Mouse (Mus musculus): ENCODE measurements at regions not wholly inside any gene's neighbourhood (a gene's known extent, or its start where the extent isn't known, plus 50 kb on each side); places are given as distances from the start of the nearest gene placed in this dataset.

DNA sequence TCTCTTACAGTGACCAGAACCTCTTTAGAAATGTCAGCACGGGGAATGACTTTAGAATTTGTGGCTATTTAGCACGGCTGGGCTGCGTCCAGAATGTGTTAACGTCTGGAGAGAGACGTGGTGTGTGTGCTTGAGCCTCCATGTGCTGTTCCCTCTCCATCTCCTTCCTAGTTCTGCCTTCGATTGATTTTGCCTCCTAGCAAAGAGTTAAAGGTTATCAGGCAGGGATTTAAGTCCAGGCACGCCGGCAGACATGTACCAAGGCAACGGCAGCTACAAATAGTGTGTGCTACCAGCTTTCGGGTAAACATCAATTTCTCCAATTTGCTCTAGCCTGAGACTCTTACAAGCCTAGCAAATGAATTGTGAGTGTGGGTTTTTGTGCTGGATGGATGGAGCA lies 285.7 kb downstream of the Icos start:
- DNase-seq (ENCODE audit: low spot score in 2 of 2) = no peak

DNA sequence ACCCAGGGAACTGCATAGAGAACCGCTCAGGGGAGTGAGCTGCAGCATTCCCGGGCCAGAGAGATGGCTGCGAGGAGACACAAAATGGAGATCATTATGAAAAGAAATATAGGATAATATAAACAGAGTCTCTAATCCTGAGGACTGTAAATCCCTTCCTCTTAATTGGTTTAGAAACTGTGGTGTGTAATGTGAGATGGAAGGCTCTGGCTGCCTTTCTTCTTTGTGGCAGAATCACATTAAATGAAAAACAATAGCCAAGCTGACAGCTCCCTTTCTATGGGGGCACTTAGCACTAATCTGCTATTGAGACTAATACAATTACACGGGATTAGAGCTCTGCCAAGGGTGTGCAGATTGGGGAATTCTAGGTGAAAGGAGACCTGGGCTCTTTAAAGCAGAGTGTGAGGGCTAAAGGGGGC lies 288.0 kb downstream of the Icos start:
- DNase-seq (ENCODE audit: low spot score in 2 of 2) = no peak

DNA sequence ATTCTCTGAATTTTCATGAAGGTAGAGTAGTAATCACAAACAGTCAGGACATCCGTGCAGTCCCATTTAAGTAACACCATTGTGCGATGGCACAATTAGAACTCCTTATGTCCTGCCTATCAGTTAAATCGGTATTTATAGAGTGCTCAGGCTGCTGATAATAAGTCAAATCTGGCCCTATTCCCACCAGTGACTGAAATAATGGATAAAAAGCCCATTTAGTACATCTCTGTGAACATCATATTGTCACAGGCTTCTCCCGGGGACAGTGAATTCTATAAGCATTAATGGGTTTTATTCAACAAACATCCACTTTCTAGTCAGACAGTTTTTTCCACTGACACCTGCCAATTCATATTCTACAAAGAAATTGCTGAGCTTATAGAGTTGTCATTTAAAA lies 296.1 kb downstream of the Icos start:
- DNase-seq (ENCODE audit: low spot score in 2 of 2) = no peak

DNA sequence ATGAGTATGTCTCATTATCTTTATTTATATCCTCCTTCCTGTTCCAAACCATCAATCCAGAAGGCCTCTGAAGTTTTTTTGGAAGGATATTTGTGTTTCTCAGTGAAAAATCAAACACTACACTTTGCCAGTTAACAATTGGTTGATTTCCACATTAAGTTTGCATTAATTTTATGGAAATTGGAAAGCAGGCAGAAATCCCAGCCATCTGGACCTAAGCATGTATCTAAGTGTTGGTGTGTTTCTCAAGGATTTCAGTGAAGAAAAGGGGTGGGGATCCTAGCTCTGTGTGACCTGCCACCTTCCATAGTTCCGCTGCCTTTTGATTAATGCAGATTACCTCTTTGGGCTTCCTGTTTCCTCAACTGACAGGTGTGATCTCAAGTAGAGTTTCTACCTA lies 296.5 kb downstream of the Icos start:
- no peak for DNase-seq (ENCODE audit: low spot score in 2 of 2)

DNA sequence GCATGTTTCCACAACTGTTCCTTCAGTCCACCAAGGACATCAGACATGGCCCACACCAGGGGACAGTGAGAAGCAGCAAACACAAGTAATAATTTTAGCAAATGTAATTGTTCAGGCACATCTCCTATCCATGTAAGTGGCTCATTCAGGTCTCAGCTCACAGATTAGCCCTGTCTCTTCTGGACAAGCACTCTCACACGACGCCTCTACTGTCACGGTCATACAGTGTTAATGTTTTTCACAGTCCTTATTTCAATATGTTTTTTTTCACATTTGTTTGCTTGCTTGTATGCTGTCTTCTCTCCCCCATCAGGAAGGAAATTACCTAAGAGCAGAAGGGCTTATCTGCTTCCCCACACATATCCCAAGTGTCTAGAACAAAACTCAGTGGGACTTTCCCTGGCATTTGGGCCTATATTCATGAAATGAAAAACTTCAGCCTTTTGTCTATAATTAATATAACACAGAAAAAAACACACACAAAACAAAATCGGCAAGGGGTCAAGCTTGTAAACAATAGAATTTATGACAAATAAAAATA lies 299.5 kb downstream of the Icos start:
- no peak for DNase-seq (ENCODE audit: low spot score in 2 of 2)

DNA sequence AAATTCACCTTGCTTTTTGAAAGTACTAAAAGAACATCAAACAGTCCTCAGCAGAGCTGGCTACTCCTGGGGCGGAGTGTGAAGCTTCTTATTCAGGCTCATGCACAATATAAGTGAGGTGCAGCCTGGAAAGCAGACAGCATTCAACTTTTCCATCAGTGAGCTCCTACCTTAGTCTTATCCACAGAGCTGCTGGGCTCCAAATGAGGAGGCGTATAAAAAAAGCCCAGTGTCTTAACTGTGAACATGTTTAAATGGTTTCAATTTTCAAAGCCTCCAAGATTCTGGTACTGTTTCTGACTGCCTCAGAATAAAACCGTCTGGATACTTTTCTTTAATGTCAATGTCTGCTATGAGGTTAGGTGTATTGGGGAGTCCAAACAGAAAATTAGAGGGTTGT lies 310.5 kb downstream of the Icos start:
- no peak for DNase-seq (ENCODE audit: low spot score in 2 of 2)

DNA sequence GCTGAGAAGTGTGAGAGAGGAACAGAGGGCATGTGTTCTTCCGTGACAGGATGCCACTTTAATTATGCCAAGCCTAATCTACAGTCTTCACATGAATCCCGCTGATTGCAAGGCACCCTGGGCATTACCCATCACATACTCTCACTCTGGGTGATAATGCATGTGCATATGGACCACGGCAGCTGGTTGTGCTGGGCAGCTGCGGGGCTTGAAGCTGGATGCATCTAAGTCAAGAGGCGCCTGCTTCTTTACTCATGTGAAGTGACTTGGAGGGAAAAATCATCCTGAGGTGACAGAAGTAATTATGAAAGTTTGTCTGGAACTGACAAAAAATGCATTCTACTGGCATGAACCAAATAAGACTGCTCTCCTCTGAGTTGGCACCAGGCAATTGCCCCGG lies 311.2 kb downstream of the Icos start:
- no peak for DNase-seq (ENCODE audit: low spot score in 2 of 2)

DNA sequence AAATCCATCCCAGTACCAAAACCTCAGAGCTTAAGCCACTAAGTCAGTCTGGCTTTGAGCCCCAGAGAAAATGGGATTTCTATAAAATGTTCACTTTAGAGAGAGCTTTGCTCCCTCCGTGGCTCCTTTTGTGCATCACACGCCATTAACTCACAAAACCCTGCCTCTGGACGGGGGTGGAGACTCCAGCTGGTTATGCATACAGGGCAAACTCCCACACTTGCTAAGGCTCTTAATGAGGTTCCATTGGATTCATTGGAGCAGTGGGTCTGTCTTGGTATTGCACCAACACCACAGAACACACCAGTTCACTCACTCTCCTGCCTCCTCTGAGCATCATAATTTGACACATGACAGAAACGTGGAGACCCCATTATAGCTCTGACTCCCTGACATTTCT lies 311.8 kb downstream of the Icos start:
- no peak for DNase-seq (ENCODE audit: low spot score in 2 of 2)

DNA sequence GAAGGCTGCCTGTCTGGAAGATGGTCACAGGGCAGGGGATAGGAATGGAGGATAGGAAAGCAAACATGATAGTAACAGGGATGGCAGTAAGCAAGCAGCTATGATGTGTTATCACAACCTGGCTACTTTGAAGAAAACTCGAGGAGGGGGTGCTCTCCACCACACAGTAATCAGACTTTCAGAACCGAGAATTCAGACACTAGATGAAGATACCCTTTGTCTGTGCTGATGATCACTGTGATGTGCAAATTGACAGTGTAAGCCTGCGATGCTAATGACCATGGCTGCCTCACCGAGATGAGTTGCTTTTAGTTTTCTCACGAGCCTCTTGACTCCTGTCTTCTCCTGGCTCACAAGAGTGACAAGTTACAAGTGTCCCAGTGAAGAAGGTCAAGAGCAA lies 315.4 kb downstream of the Icos start:
- no peak for DNase-seq (ENCODE audit: low spot score in 2 of 2)

DNA sequence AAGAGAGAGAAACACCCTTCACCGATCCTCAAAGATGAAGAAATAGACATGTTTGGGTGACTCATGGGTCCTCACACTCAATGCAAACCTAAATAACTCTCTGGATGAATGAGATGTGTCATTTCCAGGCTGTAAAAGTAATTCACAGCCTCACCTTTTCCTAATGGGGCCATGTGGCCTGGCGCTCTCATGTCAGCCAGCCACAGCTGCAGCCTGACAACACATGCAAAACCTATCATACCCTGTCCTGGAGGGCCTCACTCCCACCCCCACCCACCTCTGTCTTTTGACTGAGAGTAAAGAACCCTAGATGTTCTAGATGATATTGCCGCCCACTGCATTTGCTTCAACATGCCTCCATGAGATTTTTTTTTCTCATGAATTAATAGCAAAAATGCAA lies 317.5 kb downstream of the Icos start:
- no peak for DNase-seq (ENCODE audit: low spot score in 2 of 2)

DNA sequence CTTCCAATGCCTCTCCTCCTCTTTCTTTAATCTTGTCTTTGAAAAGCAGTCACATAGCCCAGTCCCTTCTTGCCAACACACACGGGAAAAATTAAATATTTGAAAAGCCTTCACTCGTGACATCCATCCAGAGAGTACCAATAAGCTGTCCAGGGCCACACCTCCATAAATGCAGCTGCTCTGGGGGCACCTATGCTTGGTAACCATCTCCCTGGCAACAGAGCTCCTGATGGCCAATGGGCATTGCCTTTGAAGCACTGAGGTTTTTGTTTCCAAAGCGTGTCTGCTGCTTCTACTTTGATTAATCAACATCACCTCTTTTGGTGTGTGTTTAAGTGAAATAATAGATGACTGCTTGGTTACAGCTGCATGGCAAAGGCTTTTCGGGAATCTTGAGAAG lies 319.1 kb downstream of the Icos start:
- no peak for DNase-seq (ENCODE audit: low spot score in 2 of 2)

DNA sequence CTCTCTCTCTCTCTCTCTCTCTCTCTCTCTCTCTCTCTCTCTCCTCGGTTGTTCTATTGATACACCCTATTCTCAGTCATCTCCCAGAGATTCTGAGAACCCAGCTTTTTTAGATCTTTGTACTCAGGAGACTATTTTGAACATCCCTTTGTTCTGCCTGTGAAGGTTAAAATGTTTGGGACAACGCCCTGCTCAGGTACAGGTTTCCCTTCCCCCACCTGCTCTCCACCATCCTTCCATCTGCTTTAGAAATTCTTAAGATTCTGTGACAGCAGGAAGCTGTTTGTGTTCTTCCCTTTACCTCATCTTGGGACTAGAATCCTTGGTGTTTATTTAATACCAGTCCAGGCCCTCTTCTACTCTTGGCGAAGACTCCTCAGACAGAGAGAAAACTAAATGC lies 319.6 kb downstream of the Icos start:
- DNase-seq (ENCODE audit: low spot score in 2 of 2) = no peak

DNA sequence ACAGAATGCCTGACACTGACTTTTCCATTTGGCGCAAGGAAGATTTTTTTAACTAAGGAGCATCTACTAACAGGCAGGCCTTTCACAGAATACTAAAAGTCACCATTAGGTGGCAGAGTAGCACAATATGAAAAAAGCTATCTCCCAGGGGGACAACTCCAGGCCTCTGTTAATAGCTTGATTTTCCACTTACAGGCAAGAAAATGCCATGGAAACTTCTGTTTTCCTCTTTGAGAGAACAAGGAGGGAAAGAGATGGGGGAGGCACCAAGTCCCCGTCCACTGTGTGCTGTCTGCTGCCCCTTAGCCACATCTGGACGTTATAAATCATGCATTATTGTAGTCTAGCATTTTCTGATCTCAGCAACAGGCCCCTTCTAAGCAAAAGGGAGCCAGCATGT lies 320.3 kb downstream of the Icos start:
- no peak for DNase-seq (ENCODE audit: low spot score in 2 of 2)

DNA sequence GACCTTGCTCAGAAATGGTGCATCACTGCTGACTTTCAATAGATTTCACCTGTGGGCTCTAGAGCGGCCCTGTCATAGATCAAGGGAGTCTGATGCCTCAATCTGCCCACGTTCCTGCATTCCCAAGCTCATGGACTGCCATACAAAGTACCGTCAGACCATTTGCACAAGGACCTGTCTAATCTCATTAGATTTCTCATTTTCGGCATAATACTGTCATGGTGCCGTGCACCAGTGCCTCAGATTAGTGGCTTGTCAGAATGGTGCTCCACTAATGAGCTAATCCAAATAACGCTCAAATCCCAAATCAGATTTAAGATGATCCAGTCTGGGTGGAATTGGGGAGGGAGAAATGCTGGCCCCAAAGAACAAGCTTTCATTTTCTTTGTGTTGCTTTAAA lies 321.1 kb downstream of the Icos start:
- no peak for DNase-seq (ENCODE audit: low spot score in 2 of 2)

DNA sequence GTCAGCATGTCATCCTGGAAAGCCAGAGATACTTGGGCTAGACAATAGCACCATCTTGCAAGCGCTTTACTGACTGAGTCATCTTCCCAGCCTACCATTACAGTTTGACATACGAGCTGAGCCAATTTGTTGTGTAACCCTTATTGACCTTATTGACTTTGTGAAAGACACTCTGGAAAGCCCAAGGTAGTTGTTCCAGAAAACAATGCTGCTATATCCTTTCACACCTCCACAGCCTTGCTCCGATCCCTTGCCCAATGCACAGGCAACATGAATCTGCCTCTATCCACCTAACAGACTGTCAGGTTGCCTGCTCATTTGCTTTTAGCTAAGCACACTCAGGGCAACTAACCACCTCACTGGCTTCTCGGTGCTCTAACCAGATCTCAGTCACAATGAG lies 322.8 kb downstream of the Icos start:
- DNase-seq (ENCODE audit: low spot score in 2 of 2) = no peak

DNA sequence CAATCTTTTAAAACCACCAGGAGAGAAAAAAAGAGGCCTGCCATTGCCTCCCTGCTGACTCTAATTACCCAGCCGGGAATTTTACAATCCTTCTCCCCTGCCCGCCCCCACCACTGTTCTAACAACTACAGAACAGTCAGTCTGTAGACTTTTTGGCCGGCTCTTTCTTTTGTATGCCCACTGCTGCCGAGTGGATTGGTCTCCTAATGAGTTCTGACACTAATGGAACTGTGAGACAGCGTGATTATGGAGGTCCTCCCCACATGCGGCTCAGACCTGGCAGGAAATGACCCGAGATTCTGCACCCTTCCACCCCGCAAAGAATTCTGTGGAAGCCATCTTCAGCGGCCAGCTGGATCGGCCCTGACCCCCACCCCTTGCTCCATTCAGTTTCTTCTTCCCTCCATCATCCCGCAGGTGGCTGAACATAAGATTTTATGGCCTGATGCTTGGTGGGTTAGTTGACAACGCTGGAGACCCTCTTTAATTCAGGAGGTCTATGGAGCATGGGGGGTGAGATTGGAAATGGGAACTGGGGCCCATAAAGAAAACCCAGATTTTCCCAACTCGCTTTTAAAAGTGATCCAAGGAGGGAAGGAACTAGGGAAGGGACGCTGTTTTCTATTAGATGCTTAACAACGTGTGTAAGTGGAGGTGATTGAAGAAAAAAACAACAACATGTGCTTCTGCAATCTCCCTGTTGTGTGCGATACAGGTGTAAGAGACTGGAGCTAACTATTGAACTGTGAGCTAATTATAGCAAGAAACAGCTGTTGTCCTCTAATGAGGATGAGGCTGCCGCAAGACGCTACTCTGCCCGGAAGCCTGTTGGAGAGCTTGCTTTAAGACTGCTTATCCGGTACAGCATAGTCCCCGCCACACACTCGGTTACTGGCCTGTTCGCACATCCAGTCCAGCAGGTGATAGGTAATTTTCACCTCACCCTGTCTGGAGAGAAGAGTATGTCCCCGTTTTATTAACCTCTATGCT lies 323.6 kb downstream of the Icos start:
- DNase-seq (ENCODE audit: low spot score in 2 of 2) = no peak

DNA sequence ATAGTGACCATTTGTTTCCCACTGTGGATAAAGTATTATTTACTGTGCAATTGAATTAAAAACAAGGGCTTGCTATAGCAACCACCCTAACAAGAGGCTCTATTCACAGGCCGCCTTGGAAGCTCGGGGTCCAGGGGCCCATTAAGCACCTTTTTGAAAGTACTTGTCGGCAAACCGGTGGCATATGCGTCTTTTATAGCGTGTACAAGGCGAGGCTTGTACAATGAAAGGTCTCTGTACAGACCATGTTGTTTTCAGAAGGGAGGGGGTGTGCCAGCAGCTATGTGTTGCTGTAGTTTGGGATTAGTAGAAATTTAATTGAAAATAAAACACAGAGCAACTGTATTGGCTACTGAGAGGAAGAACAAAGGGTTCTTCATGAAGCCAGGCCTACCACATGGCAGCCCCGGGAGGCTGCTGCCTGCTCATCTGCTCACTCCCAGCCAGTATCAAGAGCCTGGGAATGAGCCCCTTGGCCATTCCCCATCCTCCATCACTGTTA lies 324.9 kb downstream of the Icos start:
- DNase-seq (ENCODE audit: low spot score in 2 of 2) = no peak

DNA sequence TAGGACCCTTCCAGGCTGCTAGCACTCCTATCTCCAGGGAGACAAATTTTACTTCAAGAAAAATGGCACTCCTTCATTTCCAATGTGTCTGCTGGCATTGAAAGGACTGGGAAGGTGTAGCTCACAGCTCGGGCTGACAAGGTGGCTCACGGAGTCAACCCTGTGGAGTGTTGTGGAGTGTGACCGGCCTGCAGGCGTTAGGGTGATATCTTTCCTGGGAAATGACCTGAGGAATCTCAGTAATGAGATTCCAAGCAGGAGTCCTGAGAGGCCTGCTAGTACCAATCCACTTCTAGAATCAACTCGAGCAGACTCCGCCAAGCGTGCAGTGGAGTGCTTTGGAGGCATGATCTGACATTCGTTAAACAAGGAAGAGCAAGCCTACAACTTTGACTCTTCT lies 328.6 kb downstream of the Icos start:
- no peak for DNase-seq (ENCODE audit: low spot score in 2 of 2)

DNA sequence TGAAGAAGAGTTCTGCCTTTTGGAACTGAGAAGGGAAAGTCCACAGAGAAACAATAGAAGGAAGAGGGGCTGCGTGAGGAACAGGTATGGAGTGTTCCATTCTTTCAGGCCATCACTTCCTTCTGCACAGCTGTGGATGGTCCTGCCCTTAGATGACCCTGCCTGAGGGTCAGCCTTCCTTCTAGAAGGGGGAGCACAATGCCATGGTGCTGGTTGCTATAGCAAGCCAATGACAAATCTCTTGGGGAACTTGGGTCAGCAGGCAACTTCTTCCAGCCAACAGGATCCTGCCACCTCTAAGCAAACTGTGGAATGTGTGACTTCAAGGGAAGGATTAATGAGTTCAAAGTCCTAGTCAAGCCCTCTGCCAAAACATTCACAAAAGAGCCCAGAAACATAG lies 329.1 kb upstream of the Pard3b start:
- DNase-seq (ENCODE audit: low spot score in 2 of 2) = no peak

DNA sequence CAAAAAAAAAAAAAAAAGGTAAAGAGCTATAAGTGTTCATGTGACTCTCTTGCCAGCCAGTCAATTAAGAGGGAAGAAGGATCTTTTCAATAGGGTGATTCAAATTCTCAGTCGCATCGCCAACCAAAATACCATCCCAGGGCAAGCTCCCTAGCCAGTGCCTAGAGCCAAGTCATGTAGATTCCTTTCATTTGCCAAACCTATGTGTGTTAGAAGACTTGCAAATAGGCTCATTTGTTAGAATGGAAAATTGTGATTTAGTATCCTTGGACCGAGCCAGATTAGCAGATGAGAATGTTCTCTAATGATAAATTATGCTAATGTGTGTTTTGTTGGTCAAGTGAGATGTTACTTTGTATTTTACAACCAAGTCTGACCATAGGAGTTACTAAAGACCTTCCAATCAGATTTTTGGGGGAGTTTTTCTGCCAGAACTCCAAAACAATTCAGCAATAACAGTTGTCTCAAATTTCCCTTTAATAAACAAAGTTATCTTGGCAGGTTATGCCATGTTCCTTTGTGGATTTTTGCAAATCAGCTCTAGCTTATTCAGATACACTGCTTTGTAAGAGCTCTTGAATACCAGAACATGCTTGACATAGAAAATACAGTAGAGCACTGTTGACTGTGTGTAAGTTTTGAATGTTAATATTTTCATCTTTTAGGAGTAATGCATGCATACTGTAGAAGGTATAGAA lies 328.4 kb upstream of the Pard3b start:
- DNase-seq (ENCODE audit: low spot score in 2 of 2) = no peak

DNA sequence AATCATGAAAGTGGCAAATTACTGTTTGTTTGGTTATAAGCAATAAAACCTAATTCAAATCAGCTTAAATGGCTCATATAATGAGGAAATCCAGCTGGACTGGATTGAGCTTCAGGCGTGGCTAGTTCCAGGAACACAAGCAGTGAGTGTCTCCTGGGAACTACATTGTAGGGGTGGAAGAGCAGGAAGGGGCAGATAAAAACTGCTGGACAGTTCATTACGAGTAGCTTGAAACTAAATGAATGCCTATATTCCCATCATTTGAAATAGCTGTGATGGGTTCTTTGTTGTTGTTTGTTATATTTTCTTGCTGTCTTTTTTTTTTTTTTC lies 327.9 kb upstream of the Pard3b start:
- no peak for DNase-seq (ENCODE audit: low spot score in 2 of 2)

DNA sequence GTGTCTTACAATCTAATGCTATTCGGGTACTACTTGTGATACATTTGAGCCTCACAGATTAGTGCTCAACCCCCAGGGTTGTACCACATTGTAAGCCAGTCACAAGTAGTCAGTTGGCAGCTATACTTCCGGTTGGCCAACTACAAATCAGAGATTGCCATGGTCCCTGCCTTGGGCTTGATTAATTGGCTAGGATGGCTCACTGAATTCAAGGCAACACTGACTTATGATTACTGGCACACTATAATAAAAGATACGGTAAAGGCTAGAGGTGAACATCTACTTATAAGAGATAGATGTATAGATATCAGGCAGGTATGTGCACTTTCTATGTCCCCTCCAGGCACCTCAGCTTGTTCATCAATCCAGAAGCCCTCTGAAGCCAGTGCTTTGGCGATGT lies 325.4 kb upstream of the Pard3b start:
- no peak for DNase-seq (ENCODE audit: low spot score in 2 of 2)

DNA sequence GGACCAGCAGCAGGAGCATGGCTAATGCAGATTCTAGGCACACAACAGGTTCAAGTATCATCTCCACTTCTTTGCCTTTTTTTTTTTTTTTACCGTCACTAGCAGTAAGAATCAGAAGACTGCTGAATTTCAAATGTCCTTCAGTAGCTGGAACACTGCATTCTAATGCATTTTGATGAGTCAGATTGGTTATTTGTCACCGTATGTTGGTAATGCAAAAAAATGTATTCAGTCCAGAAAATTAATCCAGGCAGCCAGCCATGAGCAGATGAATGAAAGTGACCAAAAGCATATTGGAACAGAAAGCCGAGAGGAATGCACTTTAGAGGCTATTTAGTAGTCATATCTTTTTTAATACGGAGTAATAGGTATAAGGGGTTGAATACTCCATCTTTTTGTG lies 322.4 kb upstream of the Pard3b start:
- no peak for DNase-seq (ENCODE audit: low spot score in 2 of 2)

All from urinary bladder, postnatal 4 days (tissue).